Mouse (Mus musculus) embryonic facial prominence, embryonic 13.5 days (tissue): ENCODE measurements around the gene Xylb. TPM values are rescaled to one million over a fixed set of nuclear protein-coding genes. Genes with fewer than 3 reads are reported as not detected.
A peak's percentile ranks its signal among the peaks of the same experiment; 100 is the strongest.

Experiments used
- ATAC-seq: fragments of 200-750 bp; cut with Nextera tagmentation; 2 replicates; pipeline ENCODE4 v1.8.0; 2017; ENCODE audit warnings: low read depth; ENCODE audit not compliant: insufficient number of reproducible peaks, insufficient read depth, low FRiP score, low TSS enrichment
- H3K27ac ChIP-seq: fragments of 300-500 bp; sonication (generic); 2 replicates; pipeline ENCODE4 v1.5.1; 2015; ENCODE audit warnings: moderate library complexity, mild to moderate bottlenecking, inconsistent platforms
- H3K27me3 ChIP-seq: fragments of 300-500 bp; sonication (generic); 2 replicates; pipeline ENCODE4 v1.6.1; 2015; ENCODE audit warnings: mild to moderate bottlenecking, inconsistent platforms
- H3K36me3 ChIP-seq: fragments of 300-500 bp; sonication (generic); 2 replicates; pipeline ENCODE4 v1.6.1; 2015; ENCODE audit warnings: mild to moderate bottlenecking, inconsistent platforms
- H3K4me1 ChIP-seq: fragments of 300-500 bp; sonication (generic); 2 replicates; pipeline ENCODE4 v1.6.1; 2015; ENCODE audit warnings: inconsistent platforms
- H3K4me2 ChIP-seq: fragments of 300-500 bp; sonication (generic); 2 replicates; pipeline ENCODE4 v1.6.1; 2015; ENCODE audit warnings: moderate library complexity, mild to moderate bottlenecking, inconsistent platforms
- H3K4me3 ChIP-seq: fragments of 300-500 bp; sonication (generic); 2 replicates; pipeline ENCODE4 v1.5.1; 2015; ENCODE audit warnings: mild to moderate bottlenecking, inconsistent platforms
- H3K9ac ChIP-seq: fragments of 300-500 bp; sonication (generic); 2 replicates; pipeline ENCODE4 v1.6.1; 2015; ENCODE audit warnings: mild to moderate bottlenecking, inconsistent platforms
- H3K9me3 ChIP-seq: fragments of 300-500 bp; sonication (generic); 2 replicates; pipeline ENCODE4 v1.6.1; 2016; ENCODE audit warnings: inconsistent platforms
- WGBS: fragments of 180-500 bp; shearing (Covaris S2); methylation state at CpG from one replicate; pipeline ENCODE4 v1.1.7; 2015; ENCODE audit warnings: mixed read lengths; 5-methylcytosine and 5-hydroxymethylcytosine counted together
- polyA plus RNA-seq: library from polyadenylated mRNA; unstranded; fragments of >200 nt; fragmentation: Nextera tagmentation; extraction: Ambion mirVana; gene quantifications from 2 replicates; pipeline ENCODE4 v1.2.1, GENCODE M21; 2015

Xylb gene
- polyA plus RNA-seq, 1 experiment from 2014 or later = 5.3 TPM

- Histone ChIP-seq H3K9me3 (no peaks in the 10 kb centered on the region), H3K4me3 (no peak overlapping the region), H3K36me3 (peaks cover 17% of the 10 kb centered on the region), H3K9ac (no peak overlapping the region), H3K27ac (no peak overlapping the region), H3K4me2 (no peak overlapping the region), H3K4me1 (no peaks in the 10 kb centered on the region), H3K27me3 (no peaks in the 10 kb centered on the region)
- 45% methylated on average over 4 of the region's 4 CpGs for WGBS
- ATAC-seq = no peak
Observed at GRCm38 (mm10) chr9:119371251-119371650, 14.1 kb downstream of the Xylb start.

- Histone ChIP-seq H3K4me2 (no peak overlapping the region), H3K4me1 (no peaks in the 10 kb centered on the region), H3K27ac (no peak overlapping the region), H3K4me3 (no peak overlapping the region), H3K9me3 (no peaks in the 10 kb centered on the region), H3K9ac (no peak overlapping the region), H3K36me3 (no peaks in the 10 kb centered on the region), H3K27me3 (no peaks in the 10 kb centered on the region)
- no peak for ATAC-seq
- 58% methylated on average over 3 of the region's 3 CpGs for WGBS
Observed at GRCm38 (mm10) chr9:119375008-119375407, 17.8 kb downstream of the Xylb start.

GRCm38 (mm10) chr9:119375556-119375955 is 18.4 kb downstream of the Xylb start:
- 0 out of 2 replicates have a peak, but pooled peaks cover 2% of the 10 kb centered on the region for H3K36me3 ChIP-seq
- H3K4me3 ChIP-seq = no peak overlapping the region
- no peak overlapping the region for H3K9ac ChIP-seq
- no peak overlapping the region for H3K27ac ChIP-seq
- ATAC-seq = no peak
- H3K4me1 ChIP-seq = no peaks in the 10 kb centered on the region
- H3K4me2 ChIP-seq = no peak overlapping the region
- no peaks in the 10 kb centered on the region for H3K9me3 ChIP-seq
- 38% methylated on average over 6 of the region's 6 CpGs for WGBS
- no peaks in the 10 kb centered on the region for H3K27me3 ChIP-seq

- Histone ChIP-seq H3K4me3 (no peak overlapping the region), H3K36me3 (0 out of 2 replicates have a peak, but pooled peaks cover 7% of the 10 kb centered on the region), H3K4me1 (no peaks in the 10 kb centered on the region), H3K9ac (no peak overlapping the region), H3K9me3 (no peaks in the 10 kb centered on the region), H3K4me2 (no peak overlapping the region), H3K27ac (no peak overlapping the region), H3K27me3 (no peaks in the 10 kb centered on the region)
- ATAC-seq = no peak
- WGBS = 86% methylated on average over 4 of the region's 4 CpGs
Observed at GRCm38 (mm10) chr9:119378231-119378630, 21.1 kb downstream of the Xylb start.

- Histone ChIP-seq H3K27ac (no peak overlapping the region), H3K9me3 (no peaks in the 10 kb centered on the region), H3K4me2 (no peak overlapping the region), H3K27me3 (no peaks in the 10 kb centered on the region), H3K4me3 (no peak overlapping the region), H3K36me3 (peaks cover 15% of the 10 kb centered on the region; the same call in 1 of the 2 replicates), H3K4me1 (no peaks in the 10 kb centered on the region), H3K9ac (no peak overlapping the region)
- no peak for ATAC-seq
- WGBS = 55% methylated on average over 6 of the region's 6 CpGs
Observed at GRCm38 (mm10) chr9:119382603-119383002, 25.4 kb downstream of the Xylb start.

- no peak overlapping the region for H3K9ac ChIP-seq
- 51% methylated on average over 5 of the region's 5 CpGs for WGBS
- no peaks in the 10 kb centered on the region for H3K9me3 ChIP-seq
- no peak overlapping the region for H3K27ac ChIP-seq
- H3K4me3 ChIP-seq = no peak overlapping the region
- H3K4me1 ChIP-seq = no peaks in the 10 kb centered on the region
- no peak for ATAC-seq
- H3K36me3 ChIP-seq = peaks cover 14% of the 10 kb centered on the region
- H3K4me2 ChIP-seq = no peak overlapping the region
- H3K27me3 ChIP-seq = no peaks in the 10 kb centered on the region
Observed at GRCm38 (mm10) chr9:119388956-119389355, 31.8 kb downstream of the Xylb start.

GRCm38 (mm10) chr9:119390214-119390613 is 33.0 kb downstream of the Xylb start:
- no peak for ATAC-seq
- Histone ChIP-seq H3K27ac (no peak overlapping the region), H3K4me3 (no peak overlapping the region), H3K4me2 (no peak overlapping the region), H3K9ac (no peak overlapping the region), H3K9me3 (no peaks in the 10 kb centered on the region), H3K36me3 (peaks cover 6% of the 10 kb centered on the region), H3K27me3 (no peaks in the 10 kb centered on the region), H3K4me1 (no peaks in the 10 kb centered on the region)
- WGBS = 88% methylated on average over 2 of the region's 2 CpGs

GRCm38 (mm10) chr9:119394808-119395207 is 37.6 kb downstream of the Xylb start:
- 82% methylated on average over 1 of the region's 1 CpGs for WGBS
- Histone ChIP-seq H3K4me1 (no peaks in the 10 kb centered on the region), H3K36me3 (peaks cover 5% of the 10 kb centered on the region; the same call in 1 of the 2 replicates), H3K9ac (no peak overlapping the region), H3K27me3 (no peaks in the 10 kb centered on the region), H3K9me3 (no peaks in the 10 kb centered on the region), H3K4me2 (no peak overlapping the region), H3K27ac (no peak overlapping the region), H3K4me3 (no peak overlapping the region)
- ATAC-seq = no peak

- H3K27ac ChIP-seq = no peak overlapping the region
- H3K27me3 ChIP-seq = no peaks in the 10 kb centered on the region
- H3K4me2 ChIP-seq = peak overlapping the region; percentile 96
- H3K9me3 ChIP-seq = no peaks in the 10 kb centered on the region
- peak overlapping the region; percentile 93 for H3K4me3 ChIP-seq
- H3K4me1 ChIP-seq = peaks cover 23% of the 10 kb centered on the region
- 0 out of 2 replicates have a peak, but pooled peaks cover 4% of the 10 kb centered on the region for H3K36me3 ChIP-seq
- ATAC-seq = 0 out of 2 replicates have a peak, but pooled peaks have one; percentile 1
- peak overlapping the region; percentile 98 for H3K9ac ChIP-seq
- WGBS = 6% methylated on average over 7 of the region's 7 CpGs
Observed at GRCm38 (mm10) chr9:119401351-119401750, 44.2 kb downstream of the Xylb start.

- Histone ChIP-seq H3K4me2 (peak within 1 kb of the TSS; percentile 96), H3K27me3 (no peaks in the 10 kb centered on the region), H3K4me1 (peaks cover 23% of the 10 kb centered on the region), H3K4me3 (peak within 1 kb of the TSS; percentile 93), H3K9me3 (no peaks in the 10 kb centered on the region), H3K9ac (peak within 1 kb of the TSS; percentile 98), H3K36me3 (0 out of 2 replicates have a peak, but pooled peaks cover 4% of the 10 kb centered on the region), H3K27ac (peak within 1 kb of the TSS; percentile 98)
- WGBS = 0% methylated on average over 18 of the region's 32 CpGs
- ATAC-seq = peak; percentile 94
Observed at GRCm38 (mm10) chr9:119401801-119402214, 44.6 kb downstream of the Xylb start, which contains the start of gene Acvr2b. Gene Acvr2b, plus strand, starts transcription at chr9:119402118.

GRCm38 (mm10) chr9:119402253-119403235 is 45.4 kb downstream of the Xylb start:
- Histone ChIP-seq H3K36me3 (0 out of 2 replicates have a peak, but pooled peaks cover 4% of the 10 kb centered on the region), H3K4me1 (peaks cover 26% of the 10 kb centered on the region), H3K4me2 (peak overlapping the region; percentile 96), H3K9ac (peak overlapping the region; percentile 98), H3K9me3 (no peaks in the 10 kb centered on the region), H3K27me3 (no peaks in the 10 kb centered on the region), H3K27ac (peak overlapping the region; percentile 98), H3K4me3 (peak overlapping the region; percentile 93)
- peak; percentile 44 for ATAC-seq
- WGBS = under 1% methylated on average over 118 of the region's 127 CpGs
